Mouse (Mus musculus): ENCODE results near the gene Tshz2.
A peak's percentile ranks its signal among the peaks of the same experiment; 100 is the strongest.

The Tshz2 gene

DNA sequence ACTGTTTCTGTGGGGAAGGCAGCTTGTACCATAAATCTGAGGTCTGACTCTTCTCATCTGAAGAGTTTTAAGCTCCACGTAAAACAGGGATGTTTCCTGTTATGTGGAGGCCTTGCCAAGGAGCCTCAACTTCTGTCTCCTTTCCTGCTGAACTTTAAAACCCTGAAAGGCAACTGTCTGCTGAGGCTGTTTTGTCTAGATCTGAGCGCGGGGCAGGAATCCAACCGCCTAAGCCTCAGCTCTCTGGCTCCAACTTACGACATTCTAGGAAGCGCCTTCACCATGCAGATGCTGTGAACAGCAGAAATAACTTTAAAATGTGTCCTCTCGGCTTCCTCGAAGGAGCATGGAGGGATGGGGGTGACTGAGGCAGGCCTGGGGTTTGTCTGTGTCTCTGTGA, 318.2 kb downstream of the Tshz2 start:
- no peak for DNase-seq

DNA sequence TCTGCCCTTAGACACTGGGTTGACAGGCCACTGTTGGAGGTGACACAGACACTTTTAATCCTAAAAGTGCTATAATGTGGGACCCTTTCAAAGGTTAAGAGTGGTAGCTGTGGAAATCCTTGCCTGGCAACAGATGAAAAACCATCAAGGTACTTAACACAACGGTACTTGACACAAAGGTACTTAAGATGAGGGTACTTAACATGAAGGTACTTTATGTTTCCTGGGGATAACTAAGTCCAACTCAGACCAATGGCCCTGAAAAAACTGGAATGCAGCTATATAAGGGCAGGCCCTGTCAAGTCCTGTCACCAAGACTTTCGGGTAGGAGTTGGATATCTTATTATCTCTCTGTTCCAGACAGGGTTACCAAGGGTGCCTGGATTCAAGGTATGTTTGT, 320.2 kb downstream of the Tshz2 start:
- DNase-seq, result no peak

DNA sequence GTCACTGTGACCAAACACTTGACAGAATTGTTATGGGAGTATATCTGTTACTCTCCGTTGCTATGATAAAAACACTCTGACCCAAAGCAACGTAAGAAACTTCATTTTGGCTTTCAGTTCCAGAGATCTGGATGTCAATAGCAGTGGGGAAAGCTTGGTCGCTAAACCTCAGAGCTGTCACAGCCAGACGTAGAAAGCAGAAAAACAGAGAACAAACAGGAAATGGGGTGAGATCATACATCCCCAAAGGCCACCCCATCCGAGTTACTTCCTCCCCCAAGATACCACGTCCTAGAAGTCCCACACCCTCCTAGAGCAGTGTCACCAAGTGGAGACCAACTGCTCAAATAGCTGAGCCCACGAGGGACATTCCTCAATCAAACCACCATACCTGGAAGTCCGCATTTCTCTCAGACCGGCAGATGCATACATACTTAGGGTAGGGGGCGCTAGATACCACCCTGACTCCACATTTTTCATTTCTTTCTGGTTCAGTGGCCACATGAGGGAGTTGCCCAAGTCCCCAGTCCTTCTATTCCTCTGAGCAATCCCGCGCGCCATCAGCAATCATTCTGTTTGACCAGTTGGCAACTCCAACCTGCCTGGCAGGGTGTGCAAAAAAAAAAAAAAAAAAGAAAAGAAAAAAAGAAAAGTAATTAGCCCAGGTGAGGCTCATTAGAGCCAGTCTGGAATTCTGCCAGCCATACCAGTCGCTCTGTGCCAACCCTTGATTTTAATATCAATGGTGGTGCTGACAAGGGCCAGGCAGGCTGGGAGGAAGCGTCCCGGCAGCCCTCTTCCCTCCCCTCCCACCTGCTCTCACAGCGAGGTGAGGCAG, 326.1 kb downstream of the Tshz2 start:
- DNase-seq, result no peak

DNA sequence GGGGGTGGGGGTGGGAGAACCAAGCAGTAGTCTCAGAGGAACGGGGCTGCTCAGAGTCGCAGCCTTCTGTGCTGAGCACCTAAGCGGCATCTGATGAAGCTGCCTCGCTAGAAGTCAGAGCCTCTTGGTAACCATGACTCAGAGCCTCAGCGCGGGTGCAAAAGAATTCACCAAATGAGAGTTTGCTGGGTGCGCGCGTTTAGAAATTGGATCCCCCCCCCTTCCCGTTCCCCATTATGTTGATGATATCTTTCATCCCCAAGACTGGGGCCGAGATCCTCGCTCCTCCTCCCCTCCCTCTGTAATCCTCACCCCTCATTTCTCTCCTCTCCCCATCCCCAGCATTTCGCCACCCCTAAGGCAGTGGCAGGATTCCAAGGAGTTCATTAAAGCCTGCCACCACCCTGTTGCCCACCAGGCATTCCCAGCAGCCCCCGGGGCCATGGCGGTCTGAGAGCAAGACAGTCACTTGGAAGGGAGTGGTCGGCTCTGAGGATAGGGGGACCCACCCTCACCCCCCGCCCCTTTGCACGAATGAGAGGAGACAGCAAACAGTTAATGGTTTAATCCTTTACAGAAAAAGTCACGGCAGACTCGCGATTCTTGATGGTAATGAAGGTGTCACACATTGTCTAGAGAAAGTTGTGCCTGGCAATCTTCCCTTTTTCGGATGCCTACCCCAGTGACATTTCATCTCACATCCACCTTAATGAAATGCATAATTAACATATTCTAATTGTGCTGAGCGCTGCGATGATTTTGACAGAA, 328.8 kb downstream of the Tshz2 start:
- no peak for DNase-seq

DNA sequence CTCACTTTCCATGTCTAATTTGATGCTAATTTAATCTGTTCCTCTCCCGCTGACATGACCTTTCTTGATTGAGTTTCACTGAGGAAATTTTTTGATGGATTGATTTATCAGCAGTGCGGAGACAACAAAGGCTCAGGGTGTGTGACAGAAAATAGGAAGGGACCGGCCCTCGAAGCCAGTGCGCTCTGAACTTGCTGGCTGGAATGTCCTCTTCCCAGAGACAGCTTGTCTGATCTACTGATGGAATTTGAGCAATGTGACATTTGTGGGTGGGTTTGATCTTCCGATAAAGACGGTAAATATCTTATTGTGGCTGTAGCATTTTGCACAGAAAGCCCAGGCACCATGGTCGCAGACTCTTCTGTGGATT, 329.4 kb downstream of the Tshz2 start:
- no peak for DNase-seq

DNA sequence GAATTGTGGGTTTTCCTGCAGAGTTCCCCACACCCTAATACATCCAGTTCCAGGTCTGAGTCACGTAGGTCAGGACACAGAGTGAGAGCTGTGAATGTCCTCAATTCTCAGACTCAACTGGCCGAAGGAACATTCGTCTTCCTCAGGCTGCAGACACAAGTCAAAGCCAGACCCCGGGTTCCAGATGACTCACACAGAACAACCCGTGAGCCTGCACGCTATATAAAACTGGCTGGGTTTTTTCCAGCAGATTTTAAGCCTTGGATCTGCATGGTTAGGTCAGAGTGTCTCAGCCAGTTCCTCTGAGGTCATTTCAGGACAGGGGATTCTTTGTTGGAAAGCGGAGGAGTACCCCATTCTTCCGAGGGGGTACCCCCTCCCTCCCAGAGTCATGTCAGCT, 330.0 kb downstream of the Tshz2 start:
- DNase-seq, result no peak

DNA sequence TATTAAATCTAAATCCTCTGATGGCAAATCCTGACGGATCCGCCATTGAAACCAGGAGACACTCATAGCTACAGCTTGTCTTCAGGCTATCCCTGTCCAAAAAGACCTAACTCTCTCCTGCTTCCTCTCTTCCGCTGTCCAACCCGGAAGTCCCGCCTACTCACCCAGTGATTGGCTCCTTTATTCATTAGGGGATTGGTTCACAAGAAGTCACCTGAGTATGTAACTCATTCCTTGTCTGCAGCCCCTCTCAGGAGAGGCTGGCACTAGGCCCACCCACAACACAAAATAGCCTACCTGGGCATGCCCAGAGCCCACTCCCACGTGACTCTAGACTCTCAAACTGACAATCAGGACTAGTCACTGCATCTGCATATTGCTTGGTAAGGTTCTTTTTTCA, 337.7 kb downstream of the Tshz2 start:
- DNase-seq, result no peak

DNA sequence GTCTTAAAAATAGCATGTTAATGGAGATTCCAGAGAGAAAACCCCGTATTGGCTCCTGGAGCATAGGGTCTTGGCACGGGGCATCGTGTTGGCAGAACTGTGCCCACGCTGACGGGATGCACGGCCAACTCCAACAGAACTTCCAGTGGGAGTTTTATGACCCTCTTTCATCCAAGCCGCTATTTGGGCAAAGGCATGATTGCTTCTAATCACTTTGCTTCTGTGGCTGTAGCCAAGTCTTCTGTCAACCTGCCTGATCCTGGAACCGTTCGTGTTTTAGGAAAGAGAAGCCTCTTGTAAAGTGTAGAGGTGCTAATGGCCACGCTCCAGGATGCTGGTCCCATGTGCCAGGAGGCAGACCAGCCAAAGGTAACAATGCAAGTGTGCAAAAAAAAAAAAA, 350.1 kb downstream of the Tshz2 start:
- DNase-seq, result peak in 1 of 2 experiments; percentile 5

DNA sequence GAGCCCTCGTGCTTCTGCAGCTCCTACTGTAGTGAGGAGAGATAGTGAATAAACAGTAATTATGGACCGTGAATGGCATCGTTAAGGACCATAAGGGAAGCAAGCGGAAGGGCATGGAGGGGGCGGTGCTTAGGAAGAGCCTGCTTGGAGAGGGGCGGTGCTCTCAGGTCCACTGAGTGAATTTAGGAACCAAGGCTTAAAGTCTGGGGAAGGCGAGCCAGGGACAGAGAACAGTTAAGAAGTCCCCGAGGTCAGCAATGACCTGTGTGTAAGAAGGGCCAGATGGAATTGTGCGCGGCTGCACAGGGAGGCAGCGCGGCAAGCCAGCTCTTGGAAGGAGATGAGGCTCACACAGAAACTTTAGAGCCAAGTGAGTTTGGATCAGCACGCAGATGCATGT, 354.4 kb downstream of the Tshz2 start:
- DNase-seq, result no peak

DNA sequence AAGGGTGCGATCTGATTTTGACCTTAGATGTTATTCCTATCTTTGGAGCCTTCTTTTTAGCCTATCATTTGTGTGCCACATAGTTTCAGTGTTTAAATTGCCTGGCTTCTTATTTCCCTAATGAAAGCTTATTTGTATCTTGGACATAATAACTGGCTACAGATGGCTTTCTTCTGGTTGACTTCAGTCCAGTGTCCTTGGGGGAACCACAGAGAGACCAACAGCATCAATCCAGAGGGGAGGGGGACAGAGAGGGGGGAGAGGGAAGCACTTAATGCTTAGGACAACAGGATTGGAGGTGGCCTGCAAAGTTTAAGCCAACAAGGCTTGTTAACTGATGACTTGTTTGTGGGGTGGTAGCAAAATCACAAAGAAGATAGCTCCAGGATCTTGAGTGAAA, 356.4 kb downstream of the Tshz2 start:
- DNase-seq, result no peak

DNA sequence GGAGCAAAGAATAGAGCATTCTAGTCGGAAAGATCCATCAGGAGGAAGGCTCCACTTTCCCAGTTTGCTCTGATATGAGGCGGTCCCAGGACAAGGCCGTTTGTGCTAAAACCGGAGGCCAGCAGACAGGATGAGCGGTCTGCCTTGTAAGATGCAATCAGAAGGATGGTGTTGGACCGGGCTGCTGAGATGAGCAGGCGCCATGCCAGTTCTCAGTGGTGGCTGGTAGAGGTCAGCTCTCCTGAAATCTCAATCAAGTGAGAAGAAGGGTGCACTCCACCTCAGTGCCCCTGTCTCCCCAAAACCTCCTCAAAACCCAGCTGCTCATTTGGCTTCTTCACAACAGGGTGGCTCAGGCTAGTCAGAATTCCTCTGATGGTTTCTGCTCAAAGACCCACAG, 358.2 kb downstream of the Tshz2 start:
- DNase-seq, result peak in 1 of 2 experiments; percentile 7

DNA sequence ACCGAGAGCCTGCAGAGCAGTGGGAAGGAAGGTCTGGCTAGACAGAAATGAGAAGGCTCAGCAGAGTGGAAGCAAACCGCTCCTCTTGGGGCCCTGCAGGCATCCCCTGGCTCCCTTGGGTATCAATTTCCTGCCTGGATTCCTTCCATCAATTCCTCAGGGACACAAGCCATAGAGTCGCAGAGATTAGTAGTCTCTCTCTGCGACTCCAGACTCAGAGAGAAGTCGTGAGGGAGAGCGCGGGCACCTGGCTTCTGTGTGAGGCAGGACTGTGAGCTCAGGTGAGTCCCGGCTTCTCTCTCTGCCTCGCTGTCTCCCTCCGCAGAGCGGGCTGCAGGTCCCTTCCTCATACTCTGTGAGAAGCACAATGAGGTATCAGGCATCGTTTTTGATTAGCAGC, 363.2 kb downstream of the Tshz2 start:
- no peak for DNase-seq

DNA sequence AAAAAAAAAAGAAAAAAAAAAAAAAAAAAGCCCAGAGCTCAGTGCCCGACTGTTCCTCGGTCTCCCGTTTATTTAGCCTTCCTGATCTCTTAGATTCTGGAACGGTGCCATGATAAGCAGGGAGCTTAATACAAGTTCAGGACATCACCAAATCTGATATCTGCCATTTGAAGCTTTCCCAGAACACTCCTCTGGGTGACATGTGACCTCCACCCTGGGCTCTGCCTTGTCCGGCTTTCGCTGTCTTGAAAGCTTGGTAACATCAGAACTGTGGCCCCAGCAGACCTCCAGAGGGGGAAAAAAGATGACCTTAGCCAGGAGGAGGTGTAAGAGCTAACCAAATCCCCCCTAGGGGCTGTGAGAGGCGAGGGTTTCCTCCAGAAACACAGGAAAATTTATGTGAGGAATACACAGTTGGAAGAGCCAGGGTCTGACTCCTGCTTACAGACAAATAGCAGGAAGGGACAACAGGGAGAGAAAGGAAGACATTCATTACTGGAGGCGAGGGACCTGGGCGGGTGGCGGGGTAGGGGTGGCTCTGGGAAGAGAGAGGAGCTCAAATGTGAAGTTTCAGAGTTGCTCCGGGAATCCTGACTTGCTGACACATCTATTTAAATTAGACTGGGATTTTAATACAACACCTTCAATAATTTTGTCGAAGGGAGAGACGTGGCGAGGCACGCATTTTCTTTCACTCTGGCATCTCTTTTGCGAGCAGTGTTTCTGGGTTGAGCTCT, 363.9 kb downstream of the Tshz2 start:
- no peak for DNase-seq

DNA sequence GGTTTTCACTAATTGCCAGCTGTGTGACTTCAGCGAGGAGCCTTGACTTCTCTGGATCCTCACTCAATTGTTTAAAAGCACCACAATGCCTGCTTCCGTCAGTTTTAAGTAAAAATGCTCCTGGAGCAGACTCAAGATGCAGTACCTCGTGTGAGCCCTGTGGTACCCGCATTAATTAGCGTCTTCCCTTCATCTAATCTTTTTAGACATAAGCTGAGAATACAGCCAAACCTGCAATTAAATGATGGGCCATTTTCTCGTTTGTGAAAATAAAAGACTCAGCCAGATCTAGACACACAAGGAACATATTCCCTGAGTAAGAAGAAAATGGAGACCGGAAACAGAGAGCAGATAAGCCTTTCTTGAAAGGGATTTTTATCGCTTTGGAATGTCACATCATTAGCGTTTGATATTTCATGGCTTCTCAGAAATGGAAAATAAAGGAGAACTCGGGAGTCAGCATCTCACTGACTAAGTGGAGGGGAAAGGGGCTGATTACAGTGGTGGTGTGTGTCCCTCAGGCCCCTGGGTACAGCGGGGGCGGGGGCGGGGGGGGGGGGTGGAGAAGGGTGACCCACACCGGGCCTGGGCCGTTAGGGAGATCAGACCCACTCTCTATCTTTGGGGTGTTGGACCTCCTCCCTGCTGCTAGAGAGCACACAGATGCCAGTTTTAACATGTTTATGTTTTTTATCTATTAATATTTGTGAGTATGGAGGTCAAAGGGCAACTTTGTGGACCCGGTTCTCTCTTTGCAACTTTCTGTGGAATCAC, 364.6 kb downstream of the Tshz2 start:
- DNase-seq, result no peak

DNA sequence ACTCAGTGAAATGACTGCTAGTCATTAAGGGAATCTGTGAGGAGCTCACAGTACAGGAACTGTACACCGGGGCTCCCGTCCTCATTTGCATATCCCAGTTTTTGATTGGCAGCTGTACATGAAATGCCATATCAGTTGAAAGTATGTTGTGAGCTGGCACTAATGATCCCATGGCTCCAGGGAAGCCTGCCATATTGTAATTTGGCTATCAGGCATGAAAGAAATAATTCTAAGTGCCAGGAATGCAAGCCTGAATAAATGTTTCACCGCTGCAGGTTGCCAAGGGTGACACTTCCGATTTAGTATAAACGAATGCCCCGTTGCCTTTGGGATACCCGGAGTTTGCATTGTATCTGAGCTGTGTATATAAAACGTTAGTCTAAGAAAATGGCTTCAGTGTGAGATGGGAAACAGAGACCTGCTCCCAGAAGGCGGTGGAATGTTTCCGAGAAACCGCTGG, 366.1 kb downstream of the Tshz2 start:
- DNase-seq, result no peak

DNA sequence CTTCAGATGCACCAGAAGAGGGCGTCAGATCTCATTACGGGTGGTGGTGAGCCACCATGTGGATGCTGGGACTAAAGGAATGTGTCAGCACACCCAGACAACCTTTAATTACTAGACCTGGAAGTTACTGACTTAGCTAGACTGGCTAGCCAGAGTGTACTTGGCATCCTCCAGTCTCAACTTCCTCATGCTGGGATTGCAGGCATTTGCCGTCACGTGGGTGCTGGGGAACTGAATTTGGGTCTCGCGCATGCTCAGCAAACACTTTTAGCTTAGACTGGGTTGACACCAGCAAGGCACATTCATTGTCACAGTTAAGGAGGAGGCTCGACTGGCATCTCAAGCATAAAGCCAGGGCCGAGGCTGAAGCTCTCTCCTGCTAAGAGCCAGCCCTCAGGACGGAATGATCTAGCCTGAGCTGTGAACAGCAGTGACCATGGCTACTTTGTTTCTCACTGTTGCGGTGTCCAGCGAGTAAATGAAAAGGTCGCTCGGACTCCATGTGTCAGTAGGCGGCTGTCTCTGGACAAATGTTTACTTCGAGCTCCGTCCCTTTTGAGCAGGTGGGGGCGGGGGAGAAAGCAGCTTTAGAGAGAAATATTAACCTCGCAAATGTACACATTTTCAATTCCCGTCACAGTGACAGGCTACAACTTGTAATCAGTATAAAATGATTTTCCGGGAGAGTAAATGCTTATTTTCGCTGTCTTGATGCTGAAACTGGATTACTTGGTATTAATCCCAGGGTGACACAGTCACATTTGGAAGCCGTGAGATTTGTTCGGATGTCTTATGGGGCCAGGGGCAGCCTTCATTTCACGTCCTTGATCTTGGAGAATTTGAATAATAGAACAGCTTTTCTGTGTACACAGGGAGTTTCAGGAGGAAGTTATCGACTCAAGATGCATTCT, 370.0 kb downstream of the Tshz2 start:
- DNase-seq, result peak; percentile 58 to 66

DNA sequence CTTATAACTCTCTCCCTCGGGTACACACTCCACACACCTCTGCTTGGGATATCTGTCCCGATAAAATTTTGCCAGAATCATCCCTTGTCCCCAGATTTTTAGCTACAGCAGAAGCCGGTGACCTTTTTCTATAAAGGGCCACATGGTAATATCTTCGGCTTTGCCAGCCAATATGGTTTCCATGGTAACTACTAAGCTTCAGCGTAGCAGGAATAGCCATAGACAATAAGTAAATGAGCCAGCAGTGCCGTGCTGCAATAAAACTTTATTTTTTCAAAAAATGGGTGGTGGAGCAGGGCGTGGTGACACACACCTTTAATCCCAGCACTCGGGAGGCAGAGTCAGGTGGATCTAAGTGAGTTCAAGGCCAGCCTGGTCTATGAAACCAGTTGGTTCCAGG, 370.9 kb downstream of the Tshz2 start:
- no peak for DNase-seq

DNA sequence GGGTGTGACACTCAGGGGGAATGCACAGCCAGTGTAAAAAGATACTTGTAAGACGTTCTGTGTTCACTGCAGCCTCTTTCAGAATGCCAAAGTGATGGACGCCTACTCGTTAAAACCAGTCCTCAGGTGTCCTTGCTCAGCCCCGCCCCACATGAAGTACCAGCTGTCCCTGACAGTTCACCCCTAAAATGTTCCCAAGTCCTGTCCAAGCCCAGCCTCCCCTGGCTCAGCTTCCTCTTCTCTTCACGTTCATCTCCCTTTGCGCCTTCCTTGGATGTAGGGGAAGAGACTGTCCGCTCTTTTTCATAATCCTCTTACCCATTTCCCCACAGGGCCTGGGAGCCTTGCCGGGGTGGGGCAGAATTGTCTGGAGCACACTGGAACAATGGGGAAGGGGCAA, 374.0 kb downstream of the Tshz2 start:
- no peak for DNase-seq

DNA sequence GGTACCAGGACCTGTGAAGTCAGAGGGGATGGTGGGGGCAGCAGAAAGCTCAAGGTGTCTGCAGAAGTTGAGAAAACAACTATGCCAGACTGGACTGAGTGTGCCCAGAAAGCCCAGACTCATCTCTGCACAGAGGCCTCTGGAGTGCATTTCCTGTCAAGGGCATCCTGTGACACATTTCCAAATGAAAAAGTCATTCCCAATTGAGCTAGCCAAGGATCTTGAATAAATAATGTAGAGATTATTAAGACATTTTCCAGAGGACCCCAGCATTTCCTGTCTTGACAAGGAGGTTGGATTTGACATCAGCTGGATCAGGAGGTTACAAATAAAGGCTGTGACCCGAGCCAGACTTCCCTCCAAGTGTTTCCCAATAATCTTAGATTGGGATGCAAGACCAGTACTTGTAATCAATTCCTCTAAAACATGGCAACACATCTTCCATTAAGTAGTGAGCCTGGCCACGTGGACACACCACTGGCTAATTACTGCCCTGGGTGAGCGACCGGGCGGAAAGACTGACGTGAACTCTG, 374.7 kb downstream of the Tshz2 start:
- DNase-seq, result no peak

DNA sequence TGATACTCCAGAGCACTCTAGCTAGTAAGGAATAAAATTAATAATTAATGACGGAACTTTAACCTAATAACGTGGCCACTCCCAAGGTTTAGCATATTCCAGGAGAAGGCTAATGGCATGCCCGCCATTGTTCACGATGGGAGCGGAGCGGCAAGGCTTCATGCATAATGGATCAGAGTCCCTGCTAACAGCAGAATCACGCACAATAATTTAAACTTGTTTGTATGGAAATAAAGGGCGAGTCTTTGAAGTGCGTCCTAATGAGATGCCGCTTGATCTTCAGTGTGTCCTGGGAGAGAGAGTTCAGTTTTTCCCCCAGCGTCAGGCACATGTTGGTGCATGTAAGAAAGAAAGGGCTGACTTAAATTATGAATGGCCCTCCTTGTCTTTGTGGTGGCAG, 376.9 kb downstream of the Tshz2 start:
- no peak for DNase-seq

DNA sequence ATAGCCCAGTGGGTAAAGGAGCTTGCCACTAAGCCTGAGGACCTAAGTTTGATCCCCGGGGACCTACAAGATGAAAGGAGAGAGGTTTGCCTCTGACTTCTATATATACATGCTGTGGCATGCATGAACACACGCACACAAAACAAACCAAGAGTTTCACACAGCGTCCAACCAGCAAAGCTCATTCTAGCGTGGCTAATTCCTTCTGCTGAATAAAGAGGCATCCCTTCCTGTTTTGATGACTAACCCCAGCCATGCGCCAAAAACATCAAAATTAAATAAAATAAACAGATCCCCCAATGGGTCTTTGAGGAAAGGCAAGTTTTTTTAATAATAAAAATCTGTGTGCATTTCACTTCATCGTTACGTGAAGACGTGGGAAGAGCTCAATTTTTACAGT, 379.0 kb downstream of the Tshz2 start:
- no peak for DNase-seq

All from cerebellum, postnatal 25 days (tissue).